Mouse (Mus musculus) adrenal gland, adult 2 months (tissue): Measurements from ENCODE around the gene Kif5a. TPM values are rescaled to one million over a fixed set of nuclear protein-coding genes. Genes with fewer than 3 reads are reported as not detected.

Experiments used
- DNase-seq: peaks from one replicate; pipeline ENCODE4 v3.0.0; 2021
- polyA plus RNA-seq: library from polyadenylated mRNA; depleted of rRNA; stranded (reverse); fragments of >200 nt; gene quantifications from 2 replicates; pipeline ENCODE4 v1.2.3, GENCODE M21; 2012
- total RNA-seq, 2 experiments: library from RNA; stranded (reverse); gene quantifications; 2 replicates each; pipeline ENCODE4 v1.2.3; 2021

Kif5a gene
- total and polyA plus RNA-seq, 3 experiments, result 6.2 to 30.1 (median 7.8) TPM

- DNase-seq, result no peak
Observed at GRCm38 (mm10) chr10:127216456-127216855, 46.7 kb downstream of the Kif5a start.

- DNase-seq, result no peak
Observed at GRCm38 (mm10) chr10:127214422-127214803, 48.7 kb downstream of the Kif5a start.

GRCm38 (mm10) chr10:127213704-127214421, 49.3 kb downstream of the Kif5a start:
- DNase-seq, result no peak

- DNase-seq, result no peak
Observed at GRCm38 (mm10) chr10:127213272-127213671, 49.9 kb downstream of the Kif5a start.

GRCm38 (mm10) chr10:127211414-127211854, 51.7 kb downstream of the Kif5a start, which contains the start of gene Pip4k2c:
Pip4k2c (minus strand) TSS chr10:127211585.
- DNase-seq, result peak; percentile 96

- DNase-seq, result no peak
Observed at GRCm38 (mm10) chr10:127210961-127211405, 52.2 kb downstream of the Kif5a start.

- DNase-seq, result no peak
Observed at GRCm38 (mm10) chr10:127209928-127210570, 53.1 kb downstream of the Kif5a start.

GRCm38 (mm10) chr10:127208921-127209320, 54.2 kb downstream of the Kif5a start:
- DNase-seq, result no peak

GRCm38 (mm10) chr10:127205373-127205772, 57.8 kb downstream of the Kif5a start:
- DNase-seq, result no peak

- DNase-seq, result no peak
Observed at GRCm38 (mm10) chr10:127204589-127204988, 58.6 kb downstream of the Kif5a start.

GRCm38 (mm10) chr10:127203106-127203505, 60.0 kb downstream of the Kif5a start:
- no peak for DNase-seq

GRCm38 (mm10) chr10:127200279-127200678, 62.9 kb downstream of the Kif5a start:
- DNase-seq, result no peak

- DNase-seq, result no peak
Observed at GRCm38 (mm10) chr10:127199474-127199873, 63.7 kb downstream of the Kif5a start.

GRCm38 (mm10) chr10:127199068-127199467, 64.1 kb downstream of the Kif5a start:
- no peak for DNase-seq

GRCm38 (mm10) chr10:127198492-127198891, 64.7 kb downstream of the Kif5a start:
- DNase-seq, result no peak

GRCm38 (mm10) chr10:127197505-127198110, 65.5 kb downstream of the Kif5a start:
- DNase-seq, result no peak

- no peak for DNase-seq
Observed at GRCm38 (mm10) chr10:127197104-127197503, 66.0 kb downstream of the Kif5a start.

GRCm38 (mm10) chr10:127196392-127196791, 66.8 kb downstream of the Kif5a start:
- DNase-seq, result peak; percentile 67

- peak; percentile 64 for DNase-seq
Observed at GRCm38 (mm10) chr10:127195328-127196129, 67.6 kb downstream of the Kif5a start, which contains the start of gene Dtx3. Dtx3 (minus strand) TSS chr10:127195728.

GRCm38 (mm10) chr10:127194428-127195327, 68.5 kb downstream of the Kif5a start:
- DNase-seq, result peak; percentile 84

- DNase-seq, result no peak
Observed at GRCm38 (mm10) chr10:127193011-127193410, 70.1 kb downstream of the Kif5a start.
